Mouse (Mus musculus) stomach, postnatal 0 days (tissue): Measurements from ENCODE around the gene Serpinb1c.

Experiments
- CTCF ChIP-seq: IDR thresholded peaks from 2 replicates; pipeline ENCODE4 v1.5.1; 2016; ENCODE audit warnings: antibody characterized with exemption, low read depth, mild to moderate bottlenecking, moderate library complexity
- EP300 ChIP-seq: optimal IDR thresholded peaks from 2 replicates; pipeline ENCODE3; 2016; ENCODE audit warnings: antibody characterized with exemption

GRCm38 (mm10) chr13:32850156-32850555 is 47.9 kb downstream of the Serpinb1c start:
- no peak for TF ChIP-seq CTCF
- no peak for TF ChIP-seq EP300
